Mouse (Mus musculus) heart, embryonic 16.5 days (tissue): ENCODE measurements around the gene Dhfr. TPM values are rescaled to one million over a fixed set of nuclear protein-coding genes. Genes with fewer than 3 reads are reported as not detected.

ENCODE experiments used
- ATAC-seq: fragments of 200-750 bp; cut with Nextera tagmentation; replicated peaks from 2 replicates; pipeline ENCODE4 v1.8.0; 2017; ENCODE audit warnings: moderate number of reproducible peaks; ENCODE audit not compliant: insufficient read depth, low FRiP score; ENCODE audit errors: extremely low read depth
- H3K27ac ChIP-seq: fragments of 300-500 bp; sonication (generic); 2 replicates; pipeline ENCODE4 v1.5.1; 2014; ENCODE audit warnings: mild to moderate bottlenecking, low read length, control low read depth, moderate library complexity
- H3K27me3 ChIP-seq: fragments of 300-500 bp; sonication (generic); 2 replicates; pipeline ENCODE4 v1.6.1; 2014; ENCODE audit warnings: low read length, mixed read lengths; ENCODE audit not compliant: control insufficient read depth, insufficient read depth
- H3K36me3 ChIP-seq: fragments of 300-500 bp; sonication (generic); 2 replicates; pipeline ENCODE4 v1.6.1; 2014; ENCODE audit not compliant: control insufficient read depth, insufficient read depth
- H3K4me1 ChIP-seq: fragments of 300-500 bp; sonication (generic); 2 replicates; pipeline ENCODE4 v1.6.1; 2014; ENCODE audit warnings: low read length, mixed read lengths; ENCODE audit not compliant: control insufficient read depth, insufficient read depth
- H3K4me2 ChIP-seq: fragments of 300-500 bp; sonication (generic); 2 replicates; pipeline ENCODE4 v1.6.1; 2014; ENCODE audit warnings: low read depth, mild to moderate bottlenecking, control low read depth, low read length
- H3K4me3 ChIP-seq: fragments of 300-500 bp; sonication (generic); 2 replicates; pipeline ENCODE4 v1.5.1; 2014; ENCODE audit warnings: mild to moderate bottlenecking, control low read depth, low read length
- H3K9ac ChIP-seq: fragments of 300-500 bp; sonication (generic); 2 replicates; pipeline ENCODE4 v1.6.1; 2014; ENCODE audit warnings: low read length, control low read depth
- H3K9me3 ChIP-seq: fragments of 300-500 bp; sonication (generic); replicated peaks from 2 replicates; pipeline ENCODE4 v1.6.1; 2016; ENCODE audit warnings: low read length; ENCODE audit not compliant: control insufficient read depth
- WGBS: fragments of 180-500 bp; shearing (Covaris S2); extraction: QIAGEN DNeasy Blood & Tissue Kit; methylation state at CpG from one replicate; pipeline ENCODE4 v1.1.7; 2014; 5-methylcytosine and 5-hydroxymethylcytosine counted together
- polyA plus RNA-seq: library from polyadenylated mRNA; unstranded; fragments of >200 nt; fragmentation: Nextera tagmentation; extraction: Ambion mirVana; gene quantifications from 2 replicates; pipeline ENCODE4 v1.2.1, GENCODE M21; 2015

The Dhfr gene
- 10.7 and 11.8 TPM in 2 replicates for polyA plus RNA-seq

DNA sequence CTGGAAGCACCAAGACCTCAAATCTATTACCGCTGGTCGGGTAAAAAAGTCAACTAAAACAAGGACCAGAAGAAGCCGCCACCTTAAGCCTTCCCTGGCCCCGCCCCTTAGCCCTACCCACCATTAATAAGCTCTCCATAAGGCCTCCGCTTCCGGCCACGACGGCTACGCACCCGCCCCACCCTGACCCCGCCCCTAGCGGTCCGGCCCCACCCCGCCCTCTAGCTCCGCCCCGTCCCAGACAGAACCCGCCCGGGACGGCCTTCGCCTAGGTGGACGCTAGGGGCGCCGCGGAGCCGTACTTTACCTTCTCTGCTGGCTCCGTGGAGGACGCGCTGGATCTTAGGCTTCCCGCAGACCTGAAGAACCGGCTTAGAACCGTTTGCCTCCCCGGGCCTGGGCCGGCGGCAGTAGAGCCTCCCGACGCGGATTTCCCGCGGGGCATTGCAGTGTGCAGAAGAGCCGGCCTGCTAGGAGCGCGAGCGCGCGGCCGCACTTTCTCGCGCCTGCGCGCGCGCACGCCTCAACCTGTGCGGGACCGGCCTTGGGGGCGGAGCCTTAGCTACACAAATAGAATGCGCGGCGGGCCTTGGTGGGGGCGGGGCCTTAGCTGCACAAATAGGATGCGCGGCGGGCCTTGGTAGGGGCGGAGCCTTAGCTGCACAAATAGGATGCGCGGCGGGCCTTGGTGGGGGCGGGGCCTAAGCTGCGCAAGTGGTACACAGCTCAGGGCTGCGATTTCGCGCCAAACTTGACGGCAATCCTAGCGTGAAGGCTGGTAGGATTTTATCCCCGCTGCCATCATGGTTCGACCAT lies at the start of gene Dhfr, which contains the start of gene Msh3:
Gene Dhfr (plus strand): TSS at position 271 of the 816 bp plus-strand sequence.
Gene Msh3 (minus strand): TSS at position 548 of the 816 bp plus-strand sequence.
- peaks cover 15% of the 10 kb centered on the region for H3K36me3 ChIP-seq
- WGBS, result under 1% methylated on average over 75 of the region's 76 CpGs

DNA sequence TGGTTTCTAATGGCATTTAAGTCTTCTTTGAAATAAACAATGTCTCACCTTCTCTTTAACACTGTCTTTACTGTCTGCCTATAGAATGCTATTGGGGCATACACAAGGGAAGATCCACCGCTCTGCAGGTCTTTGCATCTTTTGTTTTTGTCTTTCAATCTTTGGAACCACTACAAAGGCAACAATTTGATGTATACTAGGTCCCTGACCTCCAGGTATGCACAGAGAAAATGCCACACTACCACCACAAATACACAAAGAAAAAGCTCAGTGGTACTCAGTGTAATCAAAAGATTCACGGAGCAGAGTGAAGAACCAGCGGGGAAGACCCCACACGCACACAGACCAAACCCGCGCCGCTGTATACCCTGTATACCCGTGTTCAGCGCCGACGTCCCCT lies 48.8 kb upstream of the Dhfr start, which contains the start of gene Gm20379:
Gene Gm20379 (plus strand): TSS at position 301 of the 400 bp plus-strand sequence.
- peaks cover under 1% of the 10 kb centered on the region; the same call in 1 of the 2 replicates for H3K4me1 ChIP-seq
- H3K36me3 ChIP-seq, result peaks cover 21% of the 10 kb centered on the region; the same call in 1 of the 2 replicates
- no peak within 1 kb of the TSS for H3K9ac ChIP-seq
- WGBS, result 97% methylated on average over 11 of the region's 11 CpGs
- no peak within 1 kb of the TSS for H3K27ac ChIP-seq
- H3K4me3 ChIP-seq, result no peak within 1 kb of the TSS
- no peak for ATAC-seq
- no peak within 1 kb of the TSS for H3K4me2 ChIP-seq
- H3K9me3 ChIP-seq, result no peaks in the 10 kb centered on the region
- H3K27me3 ChIP-seq, result no peaks in the 10 kb centered on the region

More for the DNA sequence above, at the start of gene Dhfr, which contains the start of gene Msh3:
- H3K9me3 ChIP-seq, result no peaks in the 10 kb centered on the region
- ATAC-seq, result peak; percentile 95
- H3K4me2 ChIP-seq, result peak within 1 kb of the TSS; percentile 100
- peak within 1 kb of the TSS; percentile 83 for H3K9ac ChIP-seq
- H3K4me3 ChIP-seq, result peak within 1 kb of the TSS; percentile 53
- H3K27me3 ChIP-seq, result no peaks in the 10 kb centered on the region
- H3K4me1 ChIP-seq, result peaks cover 19% of the 10 kb centered on the region
- peak within 1 kb of the TSS; percentile 76 for H3K27ac ChIP-seq

DNA sequence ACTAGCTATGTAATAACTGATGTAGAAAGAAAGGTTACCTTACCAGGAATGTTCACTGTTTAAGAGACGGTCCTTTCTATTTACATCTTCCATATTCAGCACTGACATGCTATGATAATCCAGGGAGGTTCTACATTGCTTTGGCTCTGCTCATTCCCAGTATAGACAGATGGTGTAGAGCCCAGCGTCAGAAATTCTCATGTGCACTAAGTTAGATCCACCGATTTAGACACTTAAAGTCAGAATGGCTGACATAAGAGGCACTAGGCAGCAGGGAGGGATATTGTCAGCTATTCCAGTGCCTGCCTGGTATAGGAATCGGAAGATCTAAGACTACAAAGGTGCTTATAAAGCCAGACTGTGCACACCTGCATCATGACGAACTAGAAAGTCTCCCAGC lies 39.9 kb upstream of the Dhfr start:
- peaks cover 6% of the 10 kb centered on the region; the same call in 1 of the 2 replicates for H3K36me3 ChIP-seq
- WGBS, result 87% methylated on average over 5 of the region's 5 CpGs
- no peak overlapping the region for H3K9ac ChIP-seq
- no peak overlapping the region for H3K4me2 ChIP-seq
- H3K9me3 ChIP-seq, result no peaks in the 10 kb centered on the region
- no peak for ATAC-seq
- no peaks in the 10 kb centered on the region for H3K27me3 ChIP-seq
- no peak overlapping the region for H3K27ac ChIP-seq
- no peaks in the 10 kb centered on the region for H3K4me1 ChIP-seq
- no peak overlapping the region for H3K4me3 ChIP-seq

DNA sequence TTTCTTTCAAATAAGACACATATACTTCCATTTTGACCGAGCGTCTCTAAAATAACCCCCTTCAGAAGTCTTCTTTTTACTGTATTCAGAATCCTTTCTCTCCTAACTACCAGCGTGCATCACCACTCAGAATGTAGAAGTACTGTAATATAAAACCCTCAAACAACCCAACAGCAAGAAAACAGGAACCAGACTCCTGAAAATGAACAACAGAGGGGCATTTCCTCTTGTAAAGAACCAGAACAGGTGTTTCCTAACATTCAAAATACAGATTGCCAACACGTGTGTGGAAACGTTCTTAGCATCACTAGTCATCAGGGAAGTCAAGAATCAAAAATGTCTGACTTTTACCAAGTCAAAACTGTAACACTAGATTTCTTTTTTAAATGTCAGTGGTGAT lies 33.8 kb upstream of the Dhfr start:
- Histone ChIP-seq H3K9ac (no peak overlapping the region), H3K27me3 (no peaks in the 10 kb centered on the region), H3K4me3 (no peak overlapping the region), H3K36me3 (peaks cover 7% of the 10 kb centered on the region), H3K9me3 (no peaks in the 10 kb centered on the region), H3K27ac (no peak overlapping the region), H3K4me1 (no peaks in the 10 kb centered on the region), H3K4me2 (no peak overlapping the region)
- ATAC-seq, result no peak
- WGBS, result 73% methylated on average over 5 of the region's 5 CpGs

DNA sequence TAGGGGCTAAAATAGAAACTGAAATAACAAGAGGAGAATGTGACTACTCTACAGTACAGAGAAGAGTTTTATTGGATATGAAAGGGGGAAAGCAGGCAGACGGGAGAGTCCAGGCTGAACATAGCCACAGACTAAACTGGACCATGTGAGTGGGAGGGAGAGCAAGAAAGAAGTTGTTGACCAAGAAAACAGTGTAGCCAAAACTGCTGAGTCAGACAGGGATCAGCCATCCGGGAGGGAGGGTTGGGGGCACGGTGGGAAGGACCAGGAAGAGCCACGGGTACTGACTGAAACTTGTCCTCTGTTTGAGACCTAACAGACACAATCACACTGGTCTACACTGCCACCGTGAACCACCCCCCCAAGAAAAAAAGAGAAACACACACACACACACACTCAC lies 28.5 kb upstream of the Dhfr start:
- peak; percentile 52; the same call in 1 of the 2 replicates for ATAC-seq
- H3K9ac ChIP-seq, result no peak overlapping the region
- peaks cover 3% of the 10 kb centered on the region; the same call in 1 of the 2 replicates for H3K4me1 ChIP-seq
- H3K36me3 ChIP-seq, result peaks cover 5% of the 10 kb centered on the region
- H3K9me3 ChIP-seq, result no peaks in the 10 kb centered on the region
- H3K27me3 ChIP-seq, result no peaks in the 10 kb centered on the region
- H3K4me3 ChIP-seq, result no peak overlapping the region
- 57% methylated on average over 5 of the region's 5 CpGs for WGBS
- H3K27ac ChIP-seq, result no peak overlapping the region
- H3K4me2 ChIP-seq, result no peak overlapping the region

DNA sequence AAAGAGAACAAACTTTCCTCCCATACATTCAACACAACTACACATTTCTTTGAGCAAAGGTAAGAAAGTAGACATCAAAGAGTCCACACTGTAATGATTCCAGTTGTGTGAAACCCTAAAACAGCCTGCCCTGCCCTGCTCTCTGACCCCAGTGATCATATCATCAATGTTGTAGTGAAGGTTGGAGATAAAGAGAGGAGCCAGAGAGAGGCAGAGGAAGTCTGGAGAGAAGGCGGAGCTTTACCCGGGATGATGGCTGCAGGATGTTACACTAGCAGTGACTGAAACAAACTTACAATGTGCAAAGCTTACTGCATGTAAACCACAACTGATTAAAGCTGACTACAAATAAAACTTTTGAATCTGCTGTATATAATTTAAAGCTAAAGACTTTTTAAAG lies 26.5 kb upstream of the Dhfr start:
- Histone ChIP-seq H3K4me1 (peaks cover 3% of the 10 kb centered on the region; the same call in 1 of the 2 replicates), H3K27me3 (no peaks in the 10 kb centered on the region), H3K9me3 (no peaks in the 10 kb centered on the region), H3K36me3 (no peaks in the 10 kb centered on the region), H3K4me3 (no peak overlapping the region), H3K4me2 (no peak overlapping the region), H3K27ac (no peak overlapping the region), H3K9ac (no peak overlapping the region)
- 72% methylated on average over 2 of the region's 2 CpGs for WGBS
- no peak for ATAC-seq

DNA sequence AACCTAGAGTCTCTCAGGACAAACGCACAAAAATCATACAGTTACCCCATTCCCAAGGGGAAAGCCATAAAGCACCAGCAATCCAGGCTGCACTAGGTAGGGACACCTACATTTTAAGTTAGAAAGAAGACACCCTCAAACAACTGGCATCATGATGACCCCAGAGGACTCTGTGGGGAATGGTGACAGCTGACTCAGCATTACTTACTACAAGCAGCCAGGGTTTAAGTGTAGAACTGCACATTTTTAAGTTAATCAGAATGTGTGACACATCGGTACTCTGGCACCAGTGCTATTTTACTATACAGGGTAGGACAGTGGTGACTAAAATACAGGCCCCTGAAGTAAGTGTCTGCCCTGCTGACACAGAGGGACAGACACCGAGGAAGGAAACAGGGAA lies 23.9 kb upstream of the Dhfr start:
- ATAC-seq, result no peak
- Histone ChIP-seq H3K4me3 (no peak overlapping the region), H3K27ac (no peak overlapping the region), H3K9me3 (no peaks in the 10 kb centered on the region), H3K27me3 (no peaks in the 10 kb centered on the region), H3K36me3 (no peaks in the 10 kb centered on the region), H3K9ac (no peak overlapping the region), H3K4me2 (no peak overlapping the region), H3K4me1 (peaks cover 3% of the 10 kb centered on the region; the same call in 1 of the 2 replicates)
- 88% methylated on average over 3 of the region's 3 CpGs for WGBS

DNA sequence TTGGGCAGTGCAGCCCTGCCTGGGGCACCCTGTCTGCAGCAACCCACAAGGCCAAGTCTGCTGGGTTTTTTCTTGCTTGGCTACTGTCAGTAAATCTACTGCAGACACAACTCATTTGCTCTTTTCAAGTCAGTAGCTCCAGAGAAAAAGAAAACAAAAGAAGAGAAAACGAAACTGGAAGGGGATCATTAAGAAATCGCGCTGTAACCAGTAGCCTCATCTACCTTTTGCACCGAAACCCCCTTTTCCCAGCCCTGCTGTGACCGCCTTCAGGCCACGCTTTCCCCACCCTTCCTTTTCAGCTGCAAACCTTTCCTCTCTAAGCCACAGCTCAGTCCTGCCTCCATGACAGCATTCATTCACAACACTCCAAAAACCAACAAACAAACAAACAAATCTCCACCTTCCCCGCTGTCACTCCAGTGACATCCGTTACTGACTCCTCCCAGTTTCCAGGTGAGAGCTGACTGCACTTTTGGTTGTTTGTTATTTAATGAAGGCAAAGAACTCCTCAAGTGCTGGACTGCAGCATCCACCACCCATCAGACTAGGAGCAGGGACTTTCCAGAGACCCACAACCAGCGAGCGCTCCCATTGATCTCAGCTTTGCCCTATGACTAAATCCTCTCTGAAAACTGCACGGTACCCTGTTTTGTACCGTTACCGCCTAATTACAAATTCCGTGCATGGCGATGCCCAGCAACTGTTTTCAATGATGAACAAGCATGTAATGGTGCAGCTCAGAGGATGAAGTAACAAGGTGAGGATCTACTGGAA lies 22.2 kb upstream of the Dhfr start:
- WGBS, result 88% methylated on average over 15 of the region's 15 CpGs
- no peaks in the 10 kb centered on the region for H3K27me3 ChIP-seq

More for the DNA sequence above, 22.2 kb upstream of the Dhfr start:
- H3K9ac ChIP-seq, result no peak overlapping the region
- H3K4me3 ChIP-seq, result no peak overlapping the region
- no peaks in the 10 kb centered on the region for H3K4me1 ChIP-seq
- no peak overlapping the region for H3K4me2 ChIP-seq
- ATAC-seq, result no peak
- H3K9me3 ChIP-seq, result no peaks in the 10 kb centered on the region
- no peak overlapping the region for H3K27ac ChIP-seq
- no peaks in the 10 kb centered on the region for H3K36me3 ChIP-seq
